Mouse (Mus musculus) hindbrain, postnatal 0 days (tissue): ENCODE data around the gene Fgf12. TPM values are rescaled to one million over a fixed set of nuclear protein-coding genes. Genes with fewer than 3 reads are reported as not detected.

ENCODE experiments used
- ATAC-seq: fragments of 200-750 bp; cut with Nextera tagmentation; 2 replicates; pipeline ENCODE4 v1.8.0; 2017; ENCODE audit warnings: mild to moderate bottlenecking, moderate TSS enrichment, moderate library complexity
- DNase-seq: peaks from one replicate; pipeline ENCODE4 v3.0.0-alpha.2; 2015; ENCODE audit warnings: low spot score
- H3K27ac ChIP-seq: fragments of 300-500 bp; sonication (generic); 2 replicates; pipeline ENCODE4 v1.5.1; 2014; ENCODE audit warnings: mild to moderate bottlenecking
- H3K27me3 ChIP-seq: fragments of 300-500 bp; sonication (generic); 2 replicates; pipeline ENCODE4 v1.6.1; 2014; ENCODE audit warnings: low read length, mixed read lengths; ENCODE audit not compliant: insufficient read depth
- H3K36me3 ChIP-seq: fragments of 300-500 bp; sonication (generic); 2 replicates; pipeline ENCODE4 v1.6.1; 2014; ENCODE audit warnings: low read length, mixed read lengths; ENCODE audit not compliant: insufficient read depth
- H3K4me1 ChIP-seq: fragments of 300-500 bp; sonication (generic); 2 replicates; pipeline ENCODE4 v1.6.1; 2014; ENCODE audit warnings: antibody characterized with exemption, low read length, mixed read lengths; ENCODE audit not compliant: insufficient read depth
- H3K4me2 ChIP-seq: fragments of 300-500 bp; sonication (generic); 2 replicates; pipeline ENCODE4 v1.6.1; 2014; ENCODE audit warnings: low read depth, mild to moderate bottlenecking, low read length, moderate library complexity, mixed read lengths
- H3K4me3 ChIP-seq: fragments of 300-500 bp; sonication (generic); 2 replicates; pipeline ENCODE4 v1.5.1; 2014; ENCODE audit warnings: low read length
- H3K9ac ChIP-seq: fragments of 300-500 bp; sonication (generic); replicated peaks from 2 replicates; pipeline ENCODE4 v1.6.1; 2014; ENCODE audit warnings: mild to moderate bottlenecking, low read length, moderate library complexity, mixed read lengths
- H3K9me3 ChIP-seq: fragments of 300-500 bp; sonication (generic); 2 replicates; pipeline ENCODE4 v1.6.1; 2016; ENCODE audit warnings: low read length, mixed read lengths
- CTCF ChIP-seq: IDR thresholded peaks from 2 replicates; pipeline ENCODE4 v1.5.1; 2016; ENCODE audit warnings: antibody characterized with exemption, control low read depth, low read depth
- WGBS: fragments of 180-500 bp; shearing (Covaris S2); extraction: QIAGEN DNeasy Blood & Tissue Kit; methylation state at CpG from one replicate; pipeline ENCODE4 v1.1.7; 2014; 5-methylcytosine and 5-hydroxymethylcytosine counted together
- polyA plus RNA-seq: library from polyadenylated mRNA; unstranded; fragments of >200 nt; fragmentation: Nextera tagmentation; extraction: Ambion mirVana; gene quantifications from 2 replicates; pipeline ENCODE4 v1.2.1, GENCODE M21; 2015
- total RNA-seq: library from RNA; depleted of rRNA; stranded (reverse); fragments of >200 nt; gene quantifications from 2 replicates; pipeline ENCODE4 v1.2.3, GENCODE M21; 2014

The Fgf12 gene
- total and polyA plus RNA-seq, 2 experiments from 2014 or later = 39.8 to 70.4 TPM

- Histone ChIP-seq H3K4me2 (no peak overlapping the region), H3K9ac (no peak overlapping the region), H3K36me3 (no peaks in the 10 kb centered on the region), H3K27ac (no peak overlapping the region), H3K4me3 (no peak overlapping the region), H3K9me3 (no peaks in the 10 kb centered on the region), H3K4me1 (no peaks in the 10 kb centered on the region), H3K27me3 (no peaks in the 10 kb centered on the region)
- WGBS = 46% methylated on average over 4 of the region's 4 CpGs
- peak; percentile 26 for DNase-seq
- ATAC-seq = 0 out of 2 replicates have a peak, but pooled peaks have one; percentile 29
- TF ChIP-seq CTCF = no peak
These were observed 441.2 kb downstream of the Fgf12 start for GRCm38 (mm10) chr16:28311618-28312017.

DNA sequence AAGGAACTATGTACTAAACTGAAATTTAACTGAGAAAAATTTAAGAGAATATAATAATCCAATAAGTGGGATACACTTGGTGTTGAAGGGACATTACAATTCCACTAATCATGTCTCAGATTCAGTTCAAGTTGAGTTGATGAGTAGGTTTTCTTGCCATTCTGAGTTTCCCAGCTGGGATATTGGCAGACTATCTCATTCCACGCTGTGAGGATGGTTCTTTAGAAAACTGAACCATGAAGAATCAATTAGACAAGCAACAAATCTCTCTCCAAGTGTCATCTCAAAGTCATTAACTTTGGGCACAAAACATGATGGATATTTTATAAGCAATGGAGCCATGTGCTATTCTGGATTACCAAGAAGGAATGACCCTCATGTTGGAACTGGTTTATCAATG is 449.0 kb downstream of the Fgf12 start:
- 0 out of 2 replicates have a peak, but pooled peaks have one; percentile 43 for ATAC-seq
- Histone ChIP-seq H3K36me3 (no peaks in the 10 kb centered on the region), H3K27ac (no peak overlapping the region), H3K9me3 (no peaks in the 10 kb centered on the region), H3K9ac (no peak overlapping the region), H3K4me3 (no peak overlapping the region), H3K4me2 (no peak overlapping the region), H3K27me3 (no peaks in the 10 kb centered on the region), H3K4me1 (no peaks in the 10 kb centered on the region)
- DNase-seq = peak; percentile 82
- TF ChIP-seq CTCF = no peak
- 22% methylated on average over 1 of the region's 1 CpGs for WGBS

GRCm38 (mm10) chr16:28289689-28290330 is 463.1 kb downstream of the Fgf12 start:
- WGBS = 58% methylated on average over 4 of the region's 4 CpGs
- DNase-seq = no peak

DNA sequence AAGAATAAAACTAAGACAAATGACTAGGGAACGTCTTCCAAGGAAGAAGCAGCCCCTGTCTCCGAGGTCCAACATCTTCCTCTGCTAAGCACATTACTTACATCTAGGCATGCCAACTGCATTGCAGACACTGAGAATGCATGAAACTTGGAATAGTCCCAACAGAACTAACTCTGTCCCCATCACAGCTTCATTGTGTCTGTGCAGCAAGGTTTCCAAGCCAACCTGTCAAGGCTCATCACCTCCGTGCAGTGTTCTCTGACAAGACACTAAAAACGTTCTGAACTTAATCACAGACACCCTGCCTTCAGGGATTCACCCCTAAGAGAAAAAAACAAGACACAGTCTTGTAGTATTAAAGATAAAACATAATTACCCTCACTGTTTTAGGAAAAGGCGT is 495.0 kb downstream of the Fgf12 start:
- DNase-seq = peak; percentile 52
- H3K27me3 ChIP-seq = no peaks in the 10 kb centered on the region
- H3K36me3 ChIP-seq = no peaks in the 10 kb centered on the region
- no peak overlapping the region for H3K9ac ChIP-seq
- no peak overlapping the region for H3K4me2 ChIP-seq
- no peak for ATAC-seq
- 37% methylated on average over 5 of the region's 5 CpGs for WGBS
- H3K9me3 ChIP-seq = no peaks in the 10 kb centered on the region
- no peaks in the 10 kb centered on the region for H3K4me1 ChIP-seq
- TF ChIP-seq CTCF = no peak
- H3K27ac ChIP-seq = 0 out of 2 replicates have a peak overlapping the region, but pooled peaks have one; percentile 17
- H3K4me3 ChIP-seq = no peak overlapping the region

More at GRCm38 (mm10) chr16:28289689-28290330, 463.1 kb downstream of the Fgf12 start:
- H3K9me3 ChIP-seq = no peaks in the 10 kb centered on the region
- H3K9ac ChIP-seq = no peak overlapping the region
- no peak overlapping the region for H3K4me3 ChIP-seq
- no peaks in the 10 kb centered on the region for H3K36me3 ChIP-seq
- no peak for TF ChIP-seq CTCF
- no peak for ATAC-seq
- no peak overlapping the region for H3K4me2 ChIP-seq
- H3K27me3 ChIP-seq = no peaks in the 10 kb centered on the region
- H3K4me1 ChIP-seq = no peaks in the 10 kb centered on the region
- H3K27ac ChIP-seq = no peak overlapping the region

DNA sequence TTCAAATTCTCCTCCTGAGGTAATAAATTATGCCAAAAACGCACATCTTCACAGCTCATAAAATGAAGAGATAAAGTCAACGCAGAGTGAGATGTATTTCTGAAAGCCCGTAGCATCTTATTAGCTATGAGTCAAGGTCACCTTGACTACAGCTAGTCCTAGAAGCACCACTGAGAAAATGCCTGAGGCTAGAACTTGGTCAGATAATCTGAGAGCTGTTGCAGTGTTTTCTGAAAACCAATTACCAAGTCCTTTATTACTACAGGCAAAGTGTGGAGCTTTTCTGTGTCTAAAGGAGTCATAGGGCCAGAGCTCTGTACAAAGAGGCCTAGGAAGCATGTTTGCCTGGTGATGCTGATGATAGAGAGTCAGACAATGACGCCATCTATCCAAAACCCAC is 498.6 kb downstream of the Fgf12 start:
- Histone ChIP-seq H3K27ac (no peak overlapping the region), H3K4me2 (no peak overlapping the region), H3K9me3 (no peaks in the 10 kb centered on the region), H3K27me3 (no peaks in the 10 kb centered on the region), H3K4me3 (no peak overlapping the region), H3K9ac (no peak overlapping the region), H3K4me1 (no peaks in the 10 kb centered on the region), H3K36me3 (no peaks in the 10 kb centered on the region)
- ATAC-seq = no peak
- no peak for TF ChIP-seq CTCF
- peak; percentile 23 for DNase-seq
- WGBS = 83% methylated on average over 4 of the region's 4 CpGs

GRCm38 (mm10) chr16:28251930-28252329 is 500.9 kb downstream of the Fgf12 start:
- ATAC-seq (no peak), DNase-seq (no peak)
- no peak for TF ChIP-seq CTCF
- H3K9ac ChIP-seq = no peak overlapping the region
- H3K9me3 ChIP-seq = no peaks in the 10 kb centered on the region
- H3K4me3 ChIP-seq = no peak overlapping the region
- H3K4me2 ChIP-seq = no peak overlapping the region
- H3K36me3 ChIP-seq = no peaks in the 10 kb centered on the region
- no peak overlapping the region for H3K27ac ChIP-seq
- H3K27me3 ChIP-seq = no peaks in the 10 kb centered on the region
- no peaks in the 10 kb centered on the region for H3K4me1 ChIP-seq
- WGBS = 59% methylated on average over 3 of the region's 3 CpGs
